Mouse (Mus musculus) liver, adult (tissue): ENCODE data around the gene En1.

ENCODE experiments used
- GATA4 ChIP-seq: IDR thresholded peaks from 2 replicates; pipeline ENCODE4 v1.6.1; 2014; ENCODE audit warnings: mild to moderate bottlenecking, low read length; ENCODE audit not compliant: insufficient replicate concordance

En1 gene

GRCm38 (mm10) chr1:120602031-120602730, at the start of gene En1:
Gene En1, plus strand, starts transcription at chr1:120602418.
- TF ChIP-seq GATA4: no peak

DNA sequence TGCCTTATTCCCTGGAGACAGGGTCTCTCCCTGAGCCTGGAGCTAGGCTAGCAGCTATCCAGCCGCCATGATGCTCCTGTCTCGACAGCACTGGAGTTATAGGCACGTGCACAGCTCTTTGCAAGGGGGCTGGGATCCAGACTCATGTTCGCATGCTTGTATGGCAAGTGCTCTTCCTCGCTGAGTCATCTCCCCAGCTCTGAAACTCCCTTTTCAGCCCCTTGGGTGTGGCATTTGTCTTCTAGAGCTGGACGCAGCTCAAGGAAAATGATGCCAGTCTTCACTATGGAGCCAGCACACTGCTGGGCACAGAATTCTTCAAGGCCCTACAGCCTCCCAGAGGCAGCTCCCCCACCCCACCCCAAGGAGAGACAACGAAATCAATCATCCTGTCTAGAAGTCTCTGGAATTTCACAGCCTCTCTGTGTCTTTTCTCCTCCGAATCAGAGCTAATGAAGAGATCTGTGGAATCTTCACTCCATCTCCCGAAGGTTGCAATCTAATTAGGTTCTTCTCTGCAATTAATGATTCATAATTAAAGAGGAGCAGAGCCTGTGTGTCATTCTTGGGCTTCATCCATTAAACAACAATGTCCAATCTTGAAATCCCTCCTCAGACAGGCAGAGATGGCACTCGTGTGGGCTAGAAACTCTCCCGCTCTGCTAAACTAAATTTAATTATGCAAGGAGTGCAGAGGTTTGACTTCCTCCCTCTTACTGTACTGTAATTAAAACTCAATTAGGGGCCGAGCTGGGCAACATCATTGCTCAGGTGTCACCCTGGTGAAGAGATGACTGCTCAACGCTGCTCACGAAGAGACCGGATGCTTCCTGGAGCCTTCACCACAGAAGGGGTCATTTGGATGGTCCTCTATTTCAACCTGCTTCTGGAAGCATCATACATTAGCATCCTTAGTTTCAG, 45.0 kb upstream of the En1 start:
- no peak for TF ChIP-seq GATA4

GRCm38 (mm10) chr1:120558341-120559285, 43.6 kb upstream of the En1 start:
- no peak for TF ChIP-seq GATA4

GRCm38 (mm10) chr1:120559911-120560310, 42.3 kb upstream of the En1 start:
- TF ChIP-seq GATA4: no peak

GRCm38 (mm10) chr1:120581306-120581705, 20.9 kb upstream of the En1 start:
- no peak for TF ChIP-seq GATA4

- no peak for TF ChIP-seq GATA4
Measured at GRCm38 (mm10) chr1:120585481-120585880, 16.7 kb upstream of the En1 start.

GRCm38 (mm10) chr1:120586500-120587110, 15.6 kb upstream of the En1 start:
- TF ChIP-seq GATA4: no peak

DNA sequence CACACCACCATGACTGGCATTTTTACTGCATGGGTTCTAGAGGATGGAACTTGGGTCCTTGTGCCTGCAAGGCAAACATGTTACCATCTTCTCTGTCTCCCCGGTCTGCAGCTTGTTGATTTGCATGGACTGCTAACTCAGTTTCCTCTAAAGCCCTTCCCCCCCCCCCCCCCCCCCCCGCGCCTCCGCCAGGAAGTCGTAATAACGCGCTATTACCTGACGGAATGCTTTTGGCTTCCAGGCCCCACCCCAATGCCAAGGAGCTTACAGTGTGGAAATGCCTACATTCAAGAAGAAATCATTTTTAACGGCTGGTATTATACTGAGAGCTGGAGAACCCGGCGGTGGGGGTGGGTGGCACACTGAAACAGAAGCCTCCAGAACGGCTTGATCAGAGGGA, 14.8 kb upstream of the En1 start:
- no peak for TF ChIP-seq GATA4

DNA sequence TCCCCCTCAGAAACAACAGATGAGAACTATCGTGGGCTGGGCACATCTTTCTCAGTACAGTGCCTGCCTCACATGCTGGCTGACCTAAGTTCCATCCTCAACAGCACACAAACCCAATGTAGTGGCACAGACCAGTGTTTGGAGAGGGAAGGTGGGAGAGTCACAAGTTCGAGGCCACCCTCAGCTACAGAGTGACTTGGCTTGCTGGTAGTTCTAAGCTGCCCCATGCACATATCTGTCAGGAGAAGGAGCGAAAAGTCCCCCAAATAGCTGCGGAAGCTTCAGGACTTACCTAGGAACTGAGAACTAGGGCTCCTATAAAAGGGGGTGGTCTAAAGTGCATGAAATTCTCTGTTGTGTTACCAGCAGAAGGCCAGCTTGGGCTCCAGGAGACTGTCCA, 14.3 kb upstream of the En1 start:
- no peak for TF ChIP-seq GATA4

DNA sequence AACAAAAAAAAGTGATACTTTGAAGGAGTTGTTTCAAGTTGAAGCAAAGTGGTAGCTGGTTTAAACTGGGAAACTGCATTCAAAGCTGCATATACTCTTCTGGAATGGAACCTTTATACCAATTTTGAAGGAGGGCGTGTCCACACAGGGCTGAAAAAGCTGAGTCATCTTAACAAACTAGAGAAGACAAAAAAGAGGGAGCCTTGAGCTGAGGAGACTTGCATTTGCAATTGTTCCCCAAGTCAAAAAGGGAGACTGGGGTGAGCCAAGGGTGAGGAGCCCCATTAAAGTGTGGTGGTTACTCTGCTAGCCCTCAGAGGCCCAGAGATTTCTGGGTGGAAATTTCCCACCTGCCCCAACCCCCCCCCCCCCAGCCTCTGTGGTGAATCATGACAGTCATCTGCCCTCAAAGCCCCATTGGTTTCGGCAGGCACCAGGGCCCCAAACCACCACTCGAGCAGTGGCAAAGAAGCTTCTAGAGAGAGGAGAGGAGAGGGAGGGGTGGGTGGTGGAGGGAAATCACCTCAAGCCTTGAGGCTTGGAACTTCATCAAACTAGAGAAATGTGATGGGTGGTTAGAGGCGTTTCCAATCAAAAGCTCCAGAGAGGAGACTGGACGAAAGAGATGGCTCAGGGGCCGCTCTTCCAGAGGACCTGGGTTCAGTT, 13.7 kb upstream of the En1 start:
- no peak for TF ChIP-seq GATA4

GRCm38 (mm10) chr1:120593236-120593919, 8.8 kb upstream of the En1 start:
- no peak for TF ChIP-seq GATA4

GRCm38 (mm10) chr1:120594603-120595002, 7.6 kb upstream of the En1 start:
- no peak for TF ChIP-seq GATA4

GRCm38 (mm10) chr1:120595471-120596240, 6.6 kb upstream of the En1 start:
- TF ChIP-seq GATA4: no peak
